Mouse (Mus musculus): ENCODE data around the gene Prdm1. TPM values are rescaled to one million over a fixed set of nuclear protein-coding genes. Genes with fewer than 3 reads are reported as not detected.

The Prdm1 gene
- total RNA-seq (2023), result 1 to 10 TPM; 5.9 to 6.9 TPM

GRCm38 (mm10) chr10:44528291-44529082 is at the start of gene Prdm1:
Gene Prdm1, minus strand, starts transcription at chr10:44528501.

